Mouse (Mus musculus) bone marrow macrophage, adult 2 months (primary cell): ENCODE data around the gene Syne3. TPM values are rescaled to one million over a fixed set of nuclear protein-coding genes. Genes with fewer than 3 reads are reported as not detected.
A peak's percentile ranks its signal among the peaks of the same experiment; 100 is the strongest.

ENCODE experiments used
- H3K27ac ChIP-seq: 2 replicates; pipeline ENCODE4 v1.5.1; 2012; ENCODE audit warnings: low read depth, low read length; ENCODE audit not compliant: insufficient read depth
- H3K4me1 ChIP-seq: 2 replicates; pipeline ENCODE4 v1.6.1; 2012; ENCODE audit warnings: low read length; ENCODE audit not compliant: control insufficient read depth, insufficient read depth
- H3K4me3 ChIP-seq: 2 replicates; pipeline ENCODE4 v1.5.1; 2012; ENCODE audit warnings: mild to moderate bottlenecking, low read length, moderate library complexity; ENCODE audit not compliant: insufficient read depth
- CTCF ChIP-seq: IDR thresholded peaks from 2 replicates; pipeline ENCODE4 v1.5.1; 2012; ENCODE audit warnings: low read depth, mild to moderate bottlenecking, low read length, moderate library complexity
- POLR2A ChIP-seq: IDR thresholded peaks from 2 replicates; pipeline ENCODE4 v1.6.1; 2012; ENCODE audit warnings: mild to moderate bottlenecking, low read depth, low read length, borderline replicate concordance
- polyA plus RNA-seq: library from polyadenylated mRNA; stranded (reverse); fragments of >200 nt; gene quantifications from 2 replicates; pipeline ENCODE4 v1.2.4, GENCODE M21; 2012; ENCODE audit not compliant: missing spikeins, insufficient read depth, insufficient read length

The Syne3 gene
- polyA plus RNA-seq, 1 experiment = 18.2 TPM

DNA sequence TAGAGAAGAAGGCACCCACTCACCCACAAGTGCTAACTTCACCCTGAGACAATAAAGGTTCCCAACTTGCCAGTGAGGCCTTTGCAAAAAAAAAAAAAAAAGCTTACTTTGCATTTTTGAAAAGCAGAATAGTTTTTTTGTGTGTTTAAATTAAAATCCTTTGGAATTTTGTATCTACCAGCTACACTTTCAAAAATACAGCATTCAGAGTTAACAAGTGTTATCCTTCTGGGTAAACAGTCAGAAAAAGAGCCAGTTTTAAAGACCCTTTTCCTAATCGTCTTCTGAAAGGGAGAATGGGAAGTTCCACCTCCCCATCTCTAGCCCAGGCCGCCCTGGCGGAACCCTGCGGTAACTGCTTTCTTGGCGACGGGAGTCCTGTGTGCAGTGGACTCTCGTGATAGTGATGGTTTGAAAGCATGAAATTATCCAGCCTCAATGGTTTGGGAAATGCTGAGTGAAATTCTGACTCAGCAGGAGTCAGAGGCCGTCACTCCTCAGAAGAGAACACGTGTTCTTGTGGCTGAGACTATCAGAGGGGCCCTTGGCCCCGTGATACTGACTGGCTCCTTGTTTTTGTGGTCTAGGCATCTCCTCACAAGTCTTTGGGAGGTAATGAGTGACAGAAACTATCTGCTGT lies 16.5 kb upstream of the Syne3 start:
- Histone ChIP-seq H3K4me1 (peaks cover 26% of the 10 kb centered on the region), H3K4me3 (no peak overlapping the region), H3K27ac (peak overlapping the region; percentile 36)
- no peak for TF ChIP-seq POLR2A
- TF ChIP-seq CTCF = no peak

- Histone ChIP-seq H3K4me3 (no peak overlapping the region), H3K27ac (no peak overlapping the region), H3K4me1 (peaks cover 26% of the 10 kb centered on the region)
- TF ChIP-seq POLR2A (no peak), CTCF (peak; percentile 51; the same call in 1 of the 2 replicates)
Measured at GRCm38 (mm10) chr12:105025271-105025946, 15.8 kb upstream of the Syne3 start.

- H3K27ac ChIP-seq = no peak overlapping the region
- no peak for TF ChIP-seq CTCF
- TF ChIP-seq POLR2A = no peak
- peaks cover 21% of the 10 kb centered on the region for H3K4me1 ChIP-seq
- H3K4me3 ChIP-seq = no peak overlapping the region
Measured at GRCm38 (mm10) chr12:105022776-105023175, 13.2 kb upstream of the Syne3 start.

- H3K27ac ChIP-seq = no peak overlapping the region
- peaks cover 19% of the 10 kb centered on the region for H3K4me1 ChIP-seq
Measured at GRCm38 (mm10) chr12:105022141-105022540, 12.5 kb upstream of the Syne3 start.

DNA sequence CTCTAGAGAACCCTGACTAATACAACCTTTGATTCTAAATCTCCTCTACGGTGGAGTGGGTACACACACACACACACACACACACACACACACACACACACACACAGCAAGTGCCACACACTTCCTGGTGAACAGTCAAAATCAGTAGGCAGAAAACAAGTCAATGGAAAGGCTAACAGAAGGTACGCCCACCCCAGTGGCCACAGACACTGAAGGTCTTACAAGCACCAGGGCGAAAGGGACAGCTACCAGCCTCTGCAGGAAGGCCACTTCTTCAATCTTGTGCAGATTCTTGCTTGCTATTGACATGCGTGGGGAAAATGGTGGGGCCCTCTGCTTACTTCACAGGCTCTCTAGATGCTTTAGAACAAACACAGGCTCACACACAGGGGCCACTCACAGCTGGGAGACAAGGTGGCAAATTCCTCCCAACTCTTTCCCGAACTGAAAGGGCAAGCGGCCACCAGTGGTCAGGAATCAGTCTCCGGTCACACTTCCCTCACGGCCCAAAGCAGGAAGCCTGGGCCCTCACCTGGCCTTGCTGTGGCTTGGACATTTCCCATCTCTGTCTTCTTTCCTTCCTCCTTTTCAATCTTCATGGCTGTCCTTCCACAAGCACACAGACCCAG lies 11.9 kb upstream of the Syne3 start:
- H3K4me3 ChIP-seq = no peak overlapping the region
- TF ChIP-seq POLR2A (no peak), CTCF (no peak)
- no peak overlapping the region for H3K27ac ChIP-seq
- H3K4me1 ChIP-seq = peaks cover 24% of the 10 kb centered on the region

More at GRCm38 (mm10) chr12:105022141-105022540, 12.5 kb upstream of the Syne3 start:
- no peak overlapping the region for H3K4me3 ChIP-seq
- TF ChIP-seq POLR2A (no peak), CTCF (no peak)

DNA sequence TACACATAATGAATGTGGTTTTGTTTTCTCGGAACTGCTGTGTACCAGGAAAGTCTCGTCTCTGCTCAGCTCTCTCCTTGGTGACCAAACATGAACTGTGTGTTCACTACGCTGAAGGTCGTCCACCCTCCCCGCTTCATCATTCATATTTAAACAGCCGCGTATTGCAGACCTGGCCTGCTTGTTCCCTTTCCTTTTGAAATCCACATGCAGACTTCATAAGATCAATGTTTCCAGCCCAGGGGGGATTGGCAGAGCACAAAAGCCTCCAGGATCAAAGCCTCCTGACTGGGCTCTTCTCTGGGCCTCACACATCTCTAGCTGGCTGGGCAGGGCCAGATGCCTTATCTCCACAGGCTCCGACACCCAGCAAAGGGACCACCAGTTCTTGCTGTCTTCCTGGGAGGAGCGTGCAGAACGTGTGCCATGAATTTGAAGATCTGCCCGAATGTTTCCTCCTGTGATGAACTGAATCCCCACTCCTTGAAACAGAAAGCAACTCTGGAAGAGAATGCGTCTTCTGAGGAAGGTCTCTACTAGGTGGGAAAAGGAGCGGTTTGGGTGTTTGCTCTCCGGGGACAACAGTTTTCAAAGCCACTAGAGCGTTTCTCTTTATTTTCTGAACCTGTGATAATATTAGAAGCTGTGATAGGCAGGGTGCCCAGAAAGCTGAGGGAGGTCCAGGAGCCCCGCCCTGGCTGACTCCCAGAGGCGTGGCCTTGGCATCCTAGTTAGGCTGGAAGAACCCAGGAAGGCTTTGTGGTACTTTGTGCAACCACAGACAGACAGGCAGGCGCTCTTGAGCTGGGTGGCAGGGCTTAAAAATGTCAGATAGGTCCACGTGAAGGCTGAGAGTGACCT lies 10.0 kb upstream of the Syne3 start:
- no peak overlapping the region for H3K4me3 ChIP-seq
- peaks cover 16% of the 10 kb centered on the region for H3K4me1 ChIP-seq
- TF ChIP-seq POLR2A (no peak), CTCF (no peak)
- H3K27ac ChIP-seq = no peak overlapping the region

DNA sequence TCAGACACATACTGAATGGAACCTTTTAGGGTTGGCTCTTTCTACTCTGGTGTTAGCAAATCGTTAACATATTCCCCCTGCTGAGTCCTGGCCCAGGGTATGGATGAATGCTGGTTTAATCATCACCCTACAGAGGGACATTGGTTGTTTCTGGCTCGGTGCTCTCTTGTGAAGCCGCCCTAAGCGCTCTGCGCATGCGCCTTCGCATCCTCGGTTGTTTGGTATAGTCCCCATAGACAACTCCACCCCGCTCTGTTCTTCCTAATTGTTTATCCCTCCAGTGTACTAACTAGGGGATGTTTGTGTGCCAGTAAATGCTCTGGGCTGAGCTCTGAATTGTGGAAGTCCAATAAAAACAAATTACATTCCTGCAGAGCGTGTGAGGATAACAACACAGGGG lies 7.0 kb upstream of the Syne3 start:
- H3K27ac ChIP-seq = no peak overlapping the region
- TF ChIP-seq POLR2A (no peak), CTCF (no peak)
- peaks cover 27% of the 10 kb centered on the region for H3K4me1 ChIP-seq
- H3K4me3 ChIP-seq = no peak overlapping the region

GRCm38 (mm10) chr12:105016199-105016598 lies 6.6 kb upstream of the Syne3 start:
- Histone ChIP-seq H3K4me1 (peaks cover 28% of the 10 kb centered on the region), H3K27ac (no peak overlapping the region), H3K4me3 (no peak overlapping the region)
- TF ChIP-seq CTCF (no peak), POLR2A (no peak)

GRCm38 (mm10) chr12:105013065-105013464 lies 3.5 kb upstream of the Syne3 start:
- H3K4me1 ChIP-seq = peaks cover 41% of the 10 kb centered on the region

DNA sequence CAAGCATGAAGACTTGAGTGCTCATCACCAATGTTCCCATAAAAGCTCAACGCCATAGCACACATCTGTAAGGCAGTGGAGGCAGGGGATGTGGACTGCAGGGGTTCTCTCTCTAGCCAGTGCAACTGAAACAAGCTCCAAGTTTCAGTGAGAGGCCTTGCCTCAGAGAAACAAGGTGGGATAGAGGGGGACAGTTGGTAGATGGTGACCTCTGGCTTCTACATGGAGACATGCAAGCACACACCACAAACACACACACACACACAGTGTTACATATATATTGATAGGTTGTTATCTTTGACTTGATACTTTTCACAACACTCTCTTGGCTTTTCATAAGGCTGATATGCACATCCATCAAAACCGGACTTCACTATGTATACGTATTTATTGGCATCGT lies 2.7 kb upstream of the Syne3 start:
- TF ChIP-seq CTCF (no peak), POLR2A (no peak)
- H3K4me1 ChIP-seq = peaks cover 46% of the 10 kb centered on the region
- H3K27ac ChIP-seq = peak overlapping the region; percentile 99
- 0 out of 2 replicates have a peak overlapping the region, but pooled peaks have one; percentile 2 for H3K4me3 ChIP-seq

More at GRCm38 (mm10) chr12:105013065-105013464, 3.5 kb upstream of the Syne3 start:
- Histone ChIP-seq H3K27ac (peak overlapping the region; percentile 99), H3K4me3 (peak overlapping the region; percentile 52)
- TF ChIP-seq CTCF (no peak), POLR2A (no peak)
